Mouse (Mus musculus): Measurements from ENCODE around the gene Mefv.

Mefv gene

DNA sequence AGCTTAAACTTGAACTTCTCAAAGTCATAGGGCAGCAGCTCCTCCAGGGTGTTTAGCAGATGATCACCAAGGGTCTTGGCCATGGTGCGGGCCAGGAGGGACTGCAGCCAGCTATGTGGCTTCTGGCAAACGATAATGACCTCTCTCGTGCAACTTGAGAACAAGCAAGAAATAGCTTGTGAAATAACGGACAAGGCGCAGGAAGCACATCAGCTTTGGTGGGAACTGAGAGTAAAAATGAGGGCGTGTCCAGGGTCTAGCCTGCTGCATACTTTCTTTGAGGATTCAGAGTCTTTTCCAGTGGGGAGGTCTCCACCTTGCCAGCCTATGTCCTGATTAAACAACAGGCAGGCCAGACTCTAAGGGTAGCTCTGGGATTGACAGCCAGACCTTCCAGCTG is at the start of gene Mefv:
Gene Mefv, minus strand, starts transcription at position 118 of the 400 bp plus-strand sequence.
- DNase-seq (ENCODE audit: low read depth, low spot score): no peak

DNA sequence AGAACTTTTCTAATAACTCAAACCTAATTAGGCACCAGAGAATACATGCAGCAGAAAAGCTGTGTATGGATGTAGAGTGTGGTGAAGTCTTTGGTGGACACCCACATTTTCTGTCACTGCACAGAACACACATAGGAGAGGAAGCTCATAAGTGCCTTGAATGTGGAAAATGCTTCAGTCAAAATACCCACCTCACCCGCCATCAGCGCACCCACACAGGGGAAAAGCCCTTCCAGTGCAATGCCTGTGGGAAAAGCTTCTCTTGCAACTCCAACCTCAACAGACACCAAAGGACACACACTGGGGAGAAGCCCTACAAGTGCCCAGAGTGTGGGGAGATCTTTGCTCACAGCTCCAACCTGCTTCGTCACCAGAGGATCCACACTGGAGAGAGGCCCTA is 31.1 kb upstream of the Mefv start:
- no peak for DNase-seq (ENCODE audit: low read depth, low spot score)

DNA sequence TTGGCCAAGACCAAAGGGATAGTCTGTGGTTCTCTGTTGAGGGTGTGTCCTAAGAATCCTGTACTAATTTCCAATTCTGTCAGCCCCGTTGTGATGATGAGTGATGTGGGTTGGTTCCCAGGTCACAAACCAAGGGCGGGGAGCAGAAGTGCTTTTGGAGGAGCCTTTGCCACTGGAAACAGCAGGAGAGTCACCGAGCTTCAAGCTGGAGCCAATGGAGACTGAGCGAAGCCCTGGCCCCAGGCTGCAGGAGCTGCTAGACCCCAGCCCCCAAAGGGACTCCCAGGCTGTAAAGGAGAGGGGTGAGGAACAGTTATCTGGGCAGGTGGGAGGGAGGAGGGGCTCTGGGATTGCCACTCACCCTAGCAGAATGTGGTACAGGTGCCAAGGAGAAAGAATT is 27.8 kb upstream of the Mefv start:
- DNase-seq (ENCODE audit: low read depth, low spot score): peak; percentile 49

DNA sequence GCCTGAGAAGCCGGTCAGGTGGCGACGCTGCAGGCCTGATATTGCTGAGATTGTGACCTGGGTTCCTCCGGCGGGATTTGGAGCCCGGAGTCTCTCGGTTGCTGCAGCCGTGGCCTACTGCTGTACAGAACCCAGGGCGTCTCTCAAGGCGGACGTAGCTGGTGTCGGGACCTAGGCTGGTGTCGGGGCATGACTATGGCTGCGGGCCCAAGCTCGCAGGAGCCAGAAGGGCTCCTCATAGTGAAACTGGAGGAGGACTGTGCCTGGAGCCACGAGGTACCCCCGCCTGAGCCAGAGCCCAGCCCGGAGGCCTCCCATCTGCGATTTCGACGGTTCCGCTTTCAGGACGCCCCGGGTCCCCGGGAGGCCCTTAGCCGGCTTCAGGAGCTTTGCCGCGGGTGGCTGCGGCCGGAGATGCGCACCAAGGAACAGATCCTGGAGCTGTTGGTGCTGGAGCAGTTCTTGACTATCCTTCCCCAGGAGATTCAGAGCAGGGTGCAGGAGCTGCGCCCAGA is 26.3 kb upstream of the Mefv start:
- DNase-seq (ENCODE audit: low read depth, low spot score): no peak

DNA sequence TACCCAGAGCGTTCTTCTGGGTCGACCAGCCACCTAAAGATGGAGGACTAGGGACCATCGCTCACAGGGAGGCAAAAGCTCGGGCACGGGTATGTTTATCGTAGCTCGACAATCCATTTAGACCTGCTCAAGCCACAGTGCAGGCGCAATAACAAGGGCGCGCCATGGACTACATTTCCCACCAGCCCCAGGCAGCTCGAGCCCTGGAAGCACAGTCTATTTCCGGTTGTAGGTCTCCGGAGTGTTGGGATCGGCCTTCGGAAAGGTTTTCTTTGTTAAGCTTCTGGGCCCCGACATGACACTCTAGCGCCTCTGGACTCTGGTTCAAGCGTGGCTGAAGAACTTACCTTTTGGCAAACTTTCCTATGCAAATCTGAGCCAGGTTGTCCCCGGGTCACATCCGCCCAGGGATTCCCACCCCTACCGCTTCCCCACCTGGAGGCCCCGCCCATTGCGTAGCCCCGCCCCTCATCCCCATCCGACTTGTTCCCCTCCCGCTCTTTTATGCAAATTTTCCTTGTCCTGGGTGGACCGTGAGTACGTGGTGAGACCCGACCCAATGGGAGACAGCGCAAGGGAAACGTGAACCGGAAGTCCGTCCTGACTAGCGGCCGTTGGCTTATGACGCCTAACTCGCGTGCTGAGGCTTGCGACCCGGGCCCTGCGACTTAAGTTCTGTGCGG is 25.7 kb upstream of the Mefv start, which contains the start of gene Zfp263:
Gene Zfp263, plus strand, starts transcription at position 591 of the 683 bp plus-strand sequence.
- DNase-seq (ENCODE audit: low read depth, low spot score): peak; percentile 99

DNA sequence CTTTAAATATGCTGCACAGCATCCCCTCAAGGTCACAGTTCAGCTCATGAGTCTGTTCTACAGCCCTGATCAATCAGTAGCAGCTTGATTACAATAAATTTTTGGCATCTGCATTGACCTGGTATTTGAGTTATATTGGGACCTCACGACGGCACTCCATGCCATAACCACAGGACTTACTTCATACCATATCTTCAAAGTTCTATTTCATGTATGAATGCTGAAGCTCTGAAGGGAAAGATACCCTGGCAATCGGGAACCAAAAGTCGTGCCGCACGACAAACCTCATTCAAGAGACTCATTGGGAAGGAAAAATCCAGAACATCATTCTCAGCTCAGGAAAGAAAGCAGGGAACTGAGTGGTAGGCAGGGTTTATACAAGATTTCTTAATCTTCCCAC is 24.6 kb upstream of the Mefv start:
- DNase-seq (ENCODE audit: low read depth, low spot score): no peak

DNA sequence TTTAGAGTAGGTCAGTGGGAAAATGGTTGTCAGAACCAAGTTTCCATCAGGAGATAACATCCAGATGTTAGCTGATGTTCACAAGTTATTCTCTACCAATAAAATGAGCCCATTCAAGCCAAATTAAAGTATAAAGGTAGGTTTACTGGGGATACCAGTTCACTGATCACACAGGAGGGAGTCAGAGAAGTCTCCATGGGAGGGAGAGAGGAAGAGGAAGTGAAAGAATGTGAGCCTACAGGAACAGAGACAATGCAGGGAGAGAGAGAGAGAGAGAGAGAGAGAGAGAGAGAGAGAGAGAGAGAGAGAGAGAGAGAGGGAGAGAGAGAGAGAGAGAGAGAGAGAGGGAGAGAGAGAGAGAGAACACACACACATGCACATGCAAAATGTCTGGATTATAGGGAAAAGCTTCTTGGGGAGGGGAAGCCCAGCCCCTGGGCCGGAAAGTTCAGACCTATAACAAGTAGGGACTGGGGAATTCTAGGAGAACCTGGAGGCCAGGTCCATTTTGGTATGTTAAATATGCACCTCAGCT is 15.4 kb upstream of the Mefv start:
- DNase-seq (ENCODE audit: low read depth, low spot score): no peak

DNA sequence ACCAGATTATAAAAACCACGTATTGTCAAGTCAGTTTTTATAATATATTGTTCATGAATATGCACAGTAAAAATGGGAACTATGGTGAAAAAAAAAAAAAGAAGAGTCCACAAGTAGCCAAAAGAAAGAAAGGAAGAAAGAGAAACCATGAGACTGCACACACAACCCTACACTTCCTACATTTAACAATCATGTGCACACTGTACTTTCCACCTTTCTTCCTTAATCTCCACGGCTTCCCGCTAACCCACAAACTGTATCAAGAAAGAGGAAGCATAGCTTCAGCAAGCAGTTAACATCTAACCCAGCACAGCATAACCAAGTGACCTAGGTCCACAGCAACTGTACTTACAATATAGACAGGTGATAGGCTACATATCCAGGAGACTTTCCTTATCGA is 14.7 kb upstream of the Mefv start:
- no peak for DNase-seq (ENCODE audit: low read depth, low spot score)

DNA sequence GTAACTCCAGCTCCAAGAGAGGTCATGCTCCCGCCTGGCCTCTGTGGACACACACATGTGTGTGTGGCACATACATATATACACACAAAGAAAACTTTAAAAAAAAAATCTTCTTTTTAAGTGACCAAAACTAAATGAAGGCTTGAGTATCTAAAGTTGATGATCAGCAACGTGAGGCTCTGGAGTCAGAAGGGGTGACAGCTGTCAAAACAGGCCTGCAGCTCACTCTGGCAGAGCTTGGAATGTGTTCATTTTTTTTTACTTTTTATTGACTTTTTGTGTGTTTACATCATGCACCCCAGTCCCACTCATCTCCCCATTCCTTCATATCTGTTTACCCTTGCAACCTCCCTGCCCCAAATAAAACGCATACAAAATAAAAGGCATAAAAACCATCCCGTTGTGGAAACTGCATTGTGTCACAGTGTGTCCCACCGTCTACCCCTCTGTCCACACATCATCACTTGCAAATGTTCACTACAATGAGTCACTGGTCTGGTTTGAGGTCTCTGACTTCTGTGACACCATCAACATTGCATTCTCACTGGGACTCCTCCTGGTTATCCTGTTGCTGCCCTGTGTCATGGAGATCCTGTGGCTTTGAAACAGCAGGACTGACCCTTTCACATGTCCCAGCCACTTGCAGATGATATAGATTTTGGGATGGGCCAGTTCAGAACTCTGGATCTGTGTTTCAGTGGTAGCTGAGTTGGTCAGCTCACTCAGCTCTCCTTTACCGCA is 10.3 kb upstream of the Mefv start:
- no peak for DNase-seq (ENCODE audit: low read depth, low spot score)

DNA sequence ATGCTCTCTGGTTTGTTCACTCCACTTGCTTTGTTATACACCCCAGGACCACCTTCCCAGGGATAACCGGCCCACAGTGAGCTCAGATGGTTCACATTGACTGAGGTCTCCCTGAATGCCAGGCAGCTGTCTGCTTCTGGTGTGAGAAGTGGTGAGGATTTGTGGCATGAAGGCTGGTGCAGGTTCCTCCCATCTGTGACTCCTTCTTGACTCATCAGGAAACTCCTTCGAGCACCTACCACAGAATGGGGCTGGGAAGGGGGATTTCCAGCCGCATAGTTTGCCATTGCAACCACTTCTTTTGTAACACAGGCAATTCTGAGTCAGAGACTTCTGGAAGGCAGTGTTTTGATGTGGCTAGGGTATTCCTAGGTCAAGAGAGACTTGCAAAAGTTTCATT is 5.3 kb upstream of the Mefv start:
- DNase-seq (ENCODE audit: low read depth, low spot score): no peak

DNA sequence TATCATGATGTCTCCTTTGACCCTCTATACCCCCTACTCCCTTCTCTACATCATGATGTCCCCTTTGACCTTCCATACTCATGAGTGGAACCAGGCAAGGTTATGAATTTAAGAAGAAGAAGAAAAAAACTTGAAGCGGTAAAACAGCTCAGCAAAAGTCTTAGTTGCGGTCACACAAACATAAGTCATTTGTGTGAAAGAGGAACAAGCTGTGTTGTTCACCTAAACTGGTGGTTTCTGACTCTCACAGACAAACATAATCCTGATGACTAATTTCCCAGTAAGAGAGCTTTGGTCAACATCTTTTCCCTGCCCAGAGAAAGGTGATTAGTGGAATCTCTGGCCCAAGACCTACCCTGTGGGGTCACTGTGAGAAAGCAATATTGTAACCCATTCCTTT is 3.2 kb downstream of the Mefv start:
- no peak for DNase-seq (ENCODE audit: low read depth, low spot score)

DNA sequence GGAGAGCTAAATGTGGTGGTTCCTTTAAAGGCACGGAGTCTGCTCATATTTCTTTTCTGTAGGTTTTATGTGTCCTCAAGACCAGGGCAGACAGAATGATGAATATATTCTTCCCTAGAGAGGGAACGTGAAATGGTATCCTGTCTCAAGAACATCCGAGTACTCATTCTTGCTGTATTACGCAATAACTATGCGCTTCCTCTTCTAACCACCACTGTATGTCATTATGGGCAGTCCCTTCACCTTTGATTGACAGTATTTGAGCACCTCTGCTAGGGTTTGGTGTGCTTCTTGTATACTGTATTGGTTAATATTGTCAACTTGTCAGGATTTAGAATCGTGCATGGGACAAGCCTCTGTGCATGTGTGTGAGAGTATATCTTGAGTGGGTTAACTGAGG is 11.2 kb downstream of the Mefv start:
- no peak for DNase-seq (ENCODE audit: low read depth, low spot score)

DNA sequence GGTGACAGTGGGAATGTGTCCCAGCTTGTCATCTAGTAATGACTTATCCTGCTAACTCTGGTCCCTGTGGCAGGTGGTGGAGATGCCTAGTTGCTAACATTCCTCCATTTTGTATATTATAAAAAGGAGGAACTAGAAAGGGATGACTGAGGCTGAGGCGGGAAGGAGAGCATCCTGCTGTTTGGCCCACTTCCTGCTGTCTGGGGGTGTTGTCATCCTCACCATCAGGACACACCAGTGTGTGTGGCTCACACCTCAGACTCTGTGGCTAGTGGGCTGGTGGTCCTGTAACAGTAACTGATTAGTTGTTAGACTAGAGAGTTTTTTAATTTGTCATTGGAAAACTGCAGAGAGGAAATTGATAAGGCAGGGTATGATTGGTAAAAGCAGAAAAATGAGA is 17.0 kb downstream of the Mefv start:
- DNase-seq (ENCODE audit: low read depth, low spot score): no peak

DNA sequence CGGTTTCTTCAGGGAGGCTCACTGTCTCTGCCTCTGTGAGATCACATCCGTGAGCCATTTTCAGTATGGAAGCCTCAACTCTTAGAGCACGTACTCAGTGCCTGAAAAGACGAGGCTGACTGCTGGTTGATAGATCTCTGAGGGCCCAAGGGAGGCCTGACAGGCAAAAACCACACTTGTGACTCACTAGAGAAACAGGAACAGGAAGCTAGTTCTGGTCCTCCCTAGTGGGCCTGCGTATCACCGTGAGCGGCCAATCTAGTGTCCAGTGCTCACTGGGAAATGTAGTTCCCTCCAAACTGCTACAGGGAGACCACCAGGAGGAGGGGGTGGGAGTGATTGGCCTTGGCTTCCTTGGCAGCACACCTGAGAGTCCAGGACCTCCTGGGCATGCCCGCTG is 18.6 kb downstream of the Mefv start:
- peak; percentile 15 for DNase-seq (ENCODE audit: low read depth, low spot score)

DNA sequence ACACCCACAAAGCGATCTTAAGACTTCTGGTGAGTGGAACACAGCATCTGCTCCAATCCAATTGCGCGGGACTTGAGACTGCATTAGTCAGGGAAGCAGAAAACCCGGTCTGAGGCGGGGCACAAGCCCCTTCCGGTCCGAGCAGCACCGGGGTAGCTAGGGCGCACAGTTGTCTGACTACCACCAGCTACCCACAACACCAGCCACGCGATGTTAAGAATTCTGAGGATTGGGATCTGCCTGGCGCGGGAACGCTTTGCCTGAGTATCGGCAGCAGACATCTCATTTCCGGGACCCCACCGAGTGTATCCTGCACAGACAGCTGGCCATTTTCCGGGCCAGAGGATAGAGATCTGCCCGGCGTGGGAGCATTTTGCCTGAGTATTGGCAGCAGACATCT is 28.3 kb downstream of the Mefv start:
- DNase-seq (ENCODE audit: low read depth, low spot score): peak; percentile 84

Measured in ZHBTc4 (cell line).